Mouse (Mus musculus) small intestine, adult 2 months (tissue): ENCODE measurements around the gene Kcnk2.

Experiments used
- CTCF ChIP-seq: fragments of 200-500 bp; IDR thresholded peaks from 2 replicates; pipeline ENCODE4 v1.5.1; 2012; ENCODE audit warnings: low read depth, mild to moderate bottlenecking, control low read depth, inconsistent platforms, low read length, moderate library complexity, mixed read lengths; ENCODE audit not compliant: insufficient replicate concordance, insufficient read length; ENCODE audit errors: extremely low read depth
- POLR2A ChIP-seq: fragments of 200-500 bp; IDR thresholded peaks from 2 replicates; pipeline ENCODE4 v1.6.1; 2012; ENCODE audit warnings: low read depth, mild to moderate bottlenecking, control low read depth, inconsistent platforms, low read length, moderate library complexity

DNA sequence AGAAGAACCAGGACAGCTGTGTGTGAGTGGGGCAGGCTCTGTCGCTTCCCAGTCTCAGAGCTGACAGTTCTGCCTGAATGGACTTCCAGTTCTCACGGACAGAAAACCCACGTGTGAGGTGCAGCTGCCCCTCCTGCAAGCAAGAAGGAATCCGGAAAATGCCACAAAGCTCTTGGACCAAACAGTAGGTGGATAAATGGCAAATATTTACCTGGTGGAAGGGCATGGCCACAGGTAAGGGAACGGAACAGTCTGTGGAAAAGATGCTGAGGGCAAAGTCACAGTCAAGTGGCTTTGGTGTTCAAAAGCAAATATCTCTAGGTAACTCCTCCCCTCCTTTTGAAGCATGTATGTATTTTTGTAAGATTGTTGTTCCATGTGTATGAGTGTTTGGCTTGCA is 37.9 kb downstream of the Kcnk2 start:
- TF ChIP-seq POLR2A (no peak), CTCF (no peak)
